Mouse (Mus musculus): ENCODE results near the gene Zfp128. TPM values are rescaled to one million over a fixed set of nuclear protein-coding genes. Genes with fewer than 3 reads are reported as not detected.
A peak's percentile ranks its signal among the peaks of the same experiment; 100 is the strongest.
"Not testable (repeated sequence)": the region's sequence is repeated elsewhere in the genome, so short reads cannot be mapped to it uniquely, and the experiment has no call there.

Gene Zfp128
- polyA plus RNA-seq (2014; fragmentation: Nextera tagmentation; extraction: Ambion mirVana) = 2.8 and 3.6 TPM in 2 replicates

- Histone ChIP-seq H3K36me3 (ENCODE audit: control insufficient read depth, insufficient read depth, low read length) (peaks cover 12% of the 10 kb centered on the region), H3K27ac (ENCODE audit: low read depth, low read length) (no peak within 1 kb of the TSS), H3K9ac (ENCODE audit: low read depth, low read length) (peak within 1 kb of the TSS; percentile 82), H3K4me3 (ENCODE audit: low read depth, low read length) (peak within 1 kb of the TSS; percentile 77), H3K4me2 (peak within 1 kb of the TSS; percentile 79), H3K4me1 (ENCODE audit: control insufficient read depth, insufficient read depth, low read length) (peaks cover 5% of the 10 kb centered on the region; the same call in 1 of the 2 replicates), H3K27me3 (ENCODE audit: control insufficient read depth, insufficient read depth, low read length) (no peaks in the 10 kb centered on the region), H3K9me3 (replicated peaks; ENCODE audit: control insufficient read depth, low read length) (no peaks in the 10 kb centered on the region)
- ATAC-seq (replicated peaks; ENCODE audit: insufficient number of reproducible peaks, low FRiP score, low TSS enrichment) = peak; percentile 100
- WGBS (ENCODE audit: insufficient replicate concordance) = 1% methylated on average over 35 of the region's 35 CpGs
These were observed at the start of gene Zfp128 for GRCm38 (mm10) chr7:12880911-12881660. Gene Zfp128, plus strand, starts transcription at chr7:12881177.

GRCm38 (mm10) chr7:12834162-12835120 lies 46.5 kb upstream of the Zfp128 start, which contains the start of gene Zfp110:
Gene Zfp110, plus strand, starts transcription at chr7:12834761.
- peak within 1 kb of the TSS; percentile 62 for H3K27ac ChIP-seq (ENCODE audit: low read depth, low read length)
- peak within 1 kb of the TSS; percentile 75 for H3K4me3 ChIP-seq (ENCODE audit: low read depth, low read length)
- no peaks in the 10 kb centered on the region for H3K27me3 ChIP-seq (ENCODE audit: control insufficient read depth, insufficient read depth, low read length)
- H3K4me2 ChIP-seq = peak within 1 kb of the TSS; percentile 74
- 3% methylated on average over 47 of the region's 47 CpGs for WGBS (ENCODE audit: insufficient replicate concordance)
- peaks cover 27% of the 10 kb centered on the region for H3K36me3 ChIP-seq (ENCODE audit: control insufficient read depth, insufficient read depth, low read length)
- peak within 1 kb of the TSS; percentile 88 for H3K9ac ChIP-seq (ENCODE audit: low read depth, low read length)
- ATAC-seq (replicated peaks; ENCODE audit: insufficient number of reproducible peaks, low FRiP score, low TSS enrichment) = peak; percentile 97
- peaks cover 26% of the 10 kb centered on the region for H3K9me3 ChIP-seq (replicated peaks; ENCODE audit: control insufficient read depth, low read length)
- no peaks in the 10 kb centered on the region for H3K4me1 ChIP-seq (ENCODE audit: control insufficient read depth, insufficient read depth, low read length)

GRCm38 (mm10) chr7:12835193-12835671 lies 45.7 kb upstream of the Zfp128 start:
- WGBS (ENCODE audit: insufficient replicate concordance) = 39% methylated on average over 13 of the region's 13 CpGs
- peaks cover 29% of the 10 kb centered on the region for H3K9me3 ChIP-seq (replicated peaks; ENCODE audit: control insufficient read depth, low read length)
- peak overlapping the region; percentile 88 for H3K9ac ChIP-seq (ENCODE audit: low read depth, low read length)
- peak overlapping the region; percentile 75 for H3K4me3 ChIP-seq (ENCODE audit: low read depth, low read length)
- peak overlapping the region; percentile 62; the same call in 1 of the 2 replicates for H3K27ac ChIP-seq (ENCODE audit: low read depth, low read length)
- peak overlapping the region; percentile 74 for H3K4me2 ChIP-seq
- H3K27me3 ChIP-seq (ENCODE audit: control insufficient read depth, insufficient read depth, low read length) = no peaks in the 10 kb centered on the region
- H3K36me3 ChIP-seq (ENCODE audit: control insufficient read depth, insufficient read depth, low read length) = peaks cover 33% of the 10 kb centered on the region
- no peaks in the 10 kb centered on the region for H3K4me1 ChIP-seq (ENCODE audit: control insufficient read depth, insufficient read depth, low read length)
- ATAC-seq (replicated peaks; ENCODE audit: insufficient number of reproducible peaks, low FRiP score, low TSS enrichment) = peak; percentile 31; the same call in 1 of the 2 replicates

GRCm38 (mm10) chr7:12835779-12836178 lies 45.2 kb upstream of the Zfp128 start:
- peaks cover 31% of the 10 kb centered on the region for H3K9me3 ChIP-seq (replicated peaks; ENCODE audit: control insufficient read depth, low read length)
- H3K4me2 ChIP-seq = peak overlapping the region; percentile 74
- 91% methylated on average over 4 of the region's 4 CpGs for WGBS (ENCODE audit: insufficient replicate concordance)
- no peak overlapping the region for H3K9ac ChIP-seq (ENCODE audit: low read depth, low read length)
- no peak for ATAC-seq (replicated peaks; ENCODE audit: insufficient number of reproducible peaks, low FRiP score, low TSS enrichment)
- H3K27me3 ChIP-seq (ENCODE audit: control insufficient read depth, insufficient read depth, low read length) = no peaks in the 10 kb centered on the region
- peak overlapping the region; percentile 75 for H3K4me3 ChIP-seq (ENCODE audit: low read depth, low read length)
- H3K27ac ChIP-seq (ENCODE audit: low read depth, low read length) = no peak overlapping the region
- H3K4me1 ChIP-seq (ENCODE audit: control insufficient read depth, insufficient read depth, low read length) = no peaks in the 10 kb centered on the region
- peaks cover 38% of the 10 kb centered on the region for H3K36me3 ChIP-seq (ENCODE audit: control insufficient read depth, insufficient read depth, low read length)

- no peak overlapping the region for H3K4me3 ChIP-seq (ENCODE audit: low read depth, low read length)
- H3K27ac ChIP-seq (ENCODE audit: low read depth, low read length) = no peak overlapping the region
- no peaks in the 10 kb centered on the region for H3K36me3 ChIP-seq (ENCODE audit: control insufficient read depth, insufficient read depth, low read length)
- no peak overlapping the region for H3K4me2 ChIP-seq
- no peak for ATAC-seq (replicated peaks; ENCODE audit: insufficient number of reproducible peaks, low FRiP score, low TSS enrichment)
- 29% methylated on average over 3 of the region's 3 CpGs for WGBS (ENCODE audit: insufficient replicate concordance)
- no peaks in the 10 kb centered on the region for H3K4me1 ChIP-seq (ENCODE audit: control insufficient read depth, insufficient read depth, low read length)
- no peaks in the 10 kb centered on the region for H3K27me3 ChIP-seq (ENCODE audit: control insufficient read depth, insufficient read depth, low read length)
- H3K9ac ChIP-seq (ENCODE audit: low read depth, low read length) = no peak overlapping the region
- H3K9me3 ChIP-seq (replicated peaks; ENCODE audit: control insufficient read depth, low read length) = no peaks in the 10 kb centered on the region
These were observed 6.7 kb upstream of the Zfp128 start for GRCm38 (mm10) chr7:12874301-12874700.

- H3K4me2 ChIP-seq = no peak overlapping the region
- 0 out of 2 replicates have a peak, but pooled peaks cover 5% of the 10 kb centered on the region for H3K36me3 ChIP-seq (ENCODE audit: control insufficient read depth, insufficient read depth, low read length)
- no peak overlapping the region for H3K4me3 ChIP-seq (ENCODE audit: low read depth, low read length)
- H3K9ac ChIP-seq (ENCODE audit: low read depth, low read length) = no peak overlapping the region
- H3K27me3 ChIP-seq (ENCODE audit: control insufficient read depth, insufficient read depth, low read length) = no peaks in the 10 kb centered on the region
- H3K27ac ChIP-seq (ENCODE audit: low read depth, low read length) = no peak overlapping the region
- peaks cover 5% of the 10 kb centered on the region; the same call in 1 of the 2 replicates for H3K4me1 ChIP-seq (ENCODE audit: control insufficient read depth, insufficient read depth, low read length)
- ATAC-seq (replicated peaks; ENCODE audit: insufficient number of reproducible peaks, low FRiP score, low TSS enrichment) = no peak
- H3K9me3 ChIP-seq (replicated peaks; ENCODE audit: control insufficient read depth, low read length) = no peaks in the 10 kb centered on the region
These were observed 941 bp upstream of the Zfp128 start for GRCm38 (mm10) chr7:12880036-12880435.

GRCm38 (mm10) chr7:12880497-12880896 lies 480 bp upstream of the Zfp128 start:
- H3K9ac ChIP-seq (ENCODE audit: low read depth, low read length); ATAC-seq (replicated peaks; ENCODE audit: insufficient number of reproducible peaks, low FRiP score, low TSS enrichment); H3K4me1 ChIP-seq (ENCODE audit: control insufficient read depth, insufficient read depth, low read length); H3K9me3 ChIP-seq (replicated peaks; ENCODE audit: control insufficient read depth, low read length); H3K36me3 ChIP-seq (ENCODE audit: control insufficient read depth, insufficient read depth, low read length); H3K27me3 ChIP-seq (ENCODE audit: control insufficient read depth, insufficient read depth, low read length); H3K27ac ChIP-seq (ENCODE audit: low read depth, low read length): not testable (repeated sequence)
- Histone ChIP-seq H3K4me3 (ENCODE audit: low read depth, low read length) (peak overlapping the region; percentile 77), H3K4me2 (peak overlapping the region; percentile 79)
- WGBS (ENCODE audit: insufficient replicate concordance) = 44% methylated on average over 8 of the region's 8 CpGs

- Histone ChIP-seq H3K4me3 (ENCODE audit: low read depth, low read length) (no peak overlapping the region), H3K4me1 (ENCODE audit: control insufficient read depth, insufficient read depth, low read length) (peaks cover 3% of the 10 kb centered on the region; the same call in 1 of the 2 replicates), H3K4me2 (no peak overlapping the region), H3K36me3 (ENCODE audit: control insufficient read depth, insufficient read depth, low read length) (peaks cover 32% of the 10 kb centered on the region), H3K27ac (ENCODE audit: low read depth, low read length) (no peak overlapping the region), H3K27me3 (ENCODE audit: control insufficient read depth, insufficient read depth, low read length) (no peaks in the 10 kb centered on the region), H3K9me3 (replicated peaks; ENCODE audit: control insufficient read depth, low read length) (no peaks in the 10 kb centered on the region), H3K9ac (ENCODE audit: low read depth, low read length) (no peak overlapping the region)
- WGBS (ENCODE audit: insufficient replicate concordance) = 91% methylated on average over 12 of the region's 12 CpGs
- no peak for ATAC-seq (replicated peaks; ENCODE audit: insufficient number of reproducible peaks, low FRiP score, low TSS enrichment)
These were observed 5.7 kb downstream of the Zfp128 start for GRCm38 (mm10) chr7:12886563-12887266.

Measured in heart, embryonic 11.5 days (tissue).